Mouse (Mus musculus) cortical plate, adult 2 months (tissue): Measurements from ENCODE around the gene Ece1.

Experiments
- CTCF ChIP-seq: fragments of 200-500 bp; IDR thresholded peaks from 2 replicates; pipeline ENCODE4 v1.5.1; 2011; ENCODE audit warnings: mild to moderate bottlenecking, control low read depth, low read length; ENCODE audit not compliant: insufficient read depth; ENCODE audit errors: extremely low read depth
- POLR2A ChIP-seq: fragments of 200-500 bp; IDR thresholded peaks from 2 replicates; pipeline ENCODE4 v1.6.1; 2011; ENCODE audit warnings: mild to moderate bottlenecking, low read length, control low read depth; ENCODE audit not compliant: insufficient read depth; ENCODE audit errors: extremely low read depth

DNA sequence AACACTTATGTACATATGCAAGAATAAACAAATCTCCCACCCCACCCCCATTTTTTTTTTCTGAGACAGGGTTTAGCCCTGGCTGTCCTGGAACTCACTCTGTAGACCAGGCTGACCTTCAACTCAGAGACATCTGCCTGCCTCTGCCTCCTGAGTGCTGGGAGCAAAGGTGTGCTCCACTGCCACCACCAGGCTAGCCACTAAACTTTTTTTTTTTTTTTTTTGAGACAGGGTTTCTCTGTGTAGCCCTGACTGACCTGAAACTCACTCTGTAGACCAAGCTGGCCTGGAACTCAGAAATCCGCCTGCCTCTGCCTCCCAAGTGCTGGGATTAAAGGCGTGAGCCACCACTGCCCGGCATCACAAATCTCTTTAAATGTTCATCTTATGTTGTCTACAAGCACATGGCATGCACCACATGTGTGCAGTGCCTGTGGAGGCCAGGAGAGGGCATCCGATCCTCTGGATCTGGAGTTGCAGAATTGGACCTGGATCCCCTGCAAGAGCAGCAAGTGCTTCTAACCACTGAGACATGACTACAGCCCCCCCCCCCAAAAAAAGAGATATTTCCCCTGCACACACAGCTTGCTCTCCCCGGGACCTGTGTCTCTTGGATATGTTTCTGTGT lies 48.5 kb downstream of the Ece1 start:
- TF ChIP-seq POLR2A (no peak), CTCF (peak; percentile 28; the same call in 1 of the 2 replicates)
